Mouse (Mus musculus) adrenal gland, adult 2 months (tissue): ENCODE measurements around the gene Plb1. TPM values are rescaled to one million over a fixed set of nuclear protein-coding genes. Genes with fewer than 3 reads are reported as not detected.

Source experiments
- DNase-seq: peaks from one replicate; pipeline ENCODE4 v3.0.0; 2021
- polyA plus RNA-seq: library from polyadenylated mRNA; depleted of rRNA; stranded (reverse); fragments of >200 nt; gene quantifications from 2 replicates; pipeline ENCODE4 v1.2.3, GENCODE M21; 2012; rRNA removed
- total RNA-seq, 2 experiments: library from RNA; stranded (reverse); gene quantifications; 2 replicates each; pipeline ENCODE4 v1.2.3; 2021

The Plb1 gene
- total and polyA plus RNA-seq, 3 experiments, result 0.02 TPM; not detected in 2

GRCm38 (mm10) chr5:32394586-32394985 is 162.1 kb downstream of the Plb1 start:
- no peak for DNase-seq

- DNase-seq, result no peak
These were observed 162.8 kb downstream of the Plb1 start for GRCm38 (mm10) chr5:32395101-32395892.

GRCm38 (mm10) chr5:32397719-32398118 is 165.2 kb downstream of the Plb1 start:
- DNase-seq, result no peak

- DNase-seq, result no peak
These were observed 168.4 kb downstream of the Plb1 start for GRCm38 (mm10) chr5:32400926-32401325.

GRCm38 (mm10) chr5:32403082-32403953 is 170.8 kb downstream of the Plb1 start:
- no peak for DNase-seq

- DNase-seq, result no peak
These were observed 172.8 kb downstream of the Plb1 start for GRCm38 (mm10) chr5:32405199-32405855.

- DNase-seq, result no peak
These were observed 176.3 kb downstream of the Plb1 start for GRCm38 (mm10) chr5:32408771-32409170.

- DNase-seq, result no peak
These were observed 177.2 kb downstream of the Plb1 start for GRCm38 (mm10) chr5:32409747-32410146.

GRCm38 (mm10) chr5:32410954-32411688 is 178.6 kb downstream of the Plb1 start:
- no peak for DNase-seq

GRCm38 (mm10) chr5:32412186-32412950 is 179.9 kb downstream of the Plb1 start:
- DNase-seq, result no peak

GRCm38 (mm10) chr5:32413083-32413482 is 180.6 kb downstream of the Plb1 start:
- DNase-seq, result no peak

GRCm38 (mm10) chr5:32413569-32413968 is 181.1 kb downstream of the Plb1 start:
- DNase-seq, result no peak

- peak; percentile 53 for DNase-seq
These were observed 182.0 kb downstream of the Plb1 start for GRCm38 (mm10) chr5:32414461-32414985.

GRCm38 (mm10) chr5:32415554-32415953 is 183.0 kb downstream of the Plb1 start:
- no peak for DNase-seq

Other genes with a start within 250 kb of the Plb1 start
- gene Fosl2, start 96.9 kb upstream of the Plb1 start, total RNA-seq, result 100 to 1,000 TPM; 275 to 347 TPM
- 186 and 248 TPM in 2 replicates for gene Fosl2, start 96.9 kb upstream of the Plb1 start, polyA plus RNA-seq
- 100 to 1,000 TPM; 389 to 475 TPM for gene Ppp1cb, start 226.1 kb downstream of the Plb1 start, total RNA-seq
- 4.6 and 6.4 TPM in 2 replicates for gene Ppp1cb, start 226.1 kb downstream of the Plb1 start, polyA plus RNA-seq